Mouse (Mus musculus) C2C12 (cell line): ENCODE results near the gene Osm.

Experiments used
- CEBPB ChIP-seq: IDR thresholded peaks from one replicate; pipeline ENCODE4 v1.6.1; 2011; ENCODE audit warnings: low read depth, mild to moderate bottlenecking, control low read depth, moderate library complexity
- CTCF ChIP-seq: IDR thresholded peaks from one replicate; pipeline ENCODE4 v1.5.1; 2011; ENCODE audit not compliant: control insufficient read depth, insufficient read depth, insufficient read length
- MAX ChIP-seq: IDR thresholded peaks from one replicate; pipeline ENCODE4 v1.6.1; 2011; ENCODE audit warnings: mild to moderate bottlenecking, control low read depth
- MYOD1 ChIP-seq: IDR thresholded peaks from one replicate; pipeline ENCODE4 v1.6.1; 2011; ENCODE audit warnings: low read depth; ENCODE audit not compliant: control insufficient read depth, insufficient read length
- MYOG ChIP-seq: IDR thresholded peaks from one replicate; pipeline ENCODE4 v1.6.1; 2011; ENCODE audit not compliant: control insufficient read depth, insufficient read length; ENCODE audit errors: extremely low read depth
- USF1 ChIP-seq: IDR thresholded peaks from one replicate; pipeline ENCODE4 v1.6.1; 2011; ENCODE audit warnings: low read depth, mild to moderate bottlenecking, control low read depth, moderate library complexity

GRCm38 (mm10) chr11:4241180-4241579 is 5.0 kb downstream of the Osm start:
- no peak for TF ChIP-seq CTCF
- no peak for TF ChIP-seq MAX
- no peak for TF ChIP-seq CEBPB
- TF ChIP-seq MYOG = no peak
- TF ChIP-seq USF1 = no peak
- TF ChIP-seq MYOD1 = no peak
